Mouse (Mus musculus): Measurements from ENCODE around the gene Hs3st5. TPM values are rescaled to one million over a fixed set of nuclear protein-coding genes. Genes with fewer than 3 reads are reported as not detected.
"Not testable (repeated sequence)": the region's sequence is repeated elsewhere in the genome, so short reads cannot be mapped to it uniquely, and the experiment has no call there.

The Hs3st5 gene
- polyA plus RNA-seq, 1 experiment from 2014 or later, result 2.9 TPM

GRCm38 (mm10) chr10:36546622-36547021 lies 40.0 kb downstream of the Hs3st5 start:
- no peaks in the 10 kb centered on the region for H3K27me3 ChIP-seq (ENCODE audit: control insufficient read depth, insufficient read depth, low read length)
- H3K36me3 ChIP-seq (ENCODE audit: control insufficient read depth, insufficient read depth, low read length), result no peaks in the 10 kb centered on the region
- 30% methylated on average over 2 of the region's 2 CpGs for WGBS
- no peaks in the 10 kb centered on the region for H3K4me1 ChIP-seq (ENCODE audit: control insufficient read depth, insufficient read depth, low read length)
- H3K9ac ChIP-seq (replicated peaks; ENCODE audit: low read depth, low read length), result no peak overlapping the region
- H3K4me3 ChIP-seq (ENCODE audit: low read depth, low read length), result no peak overlapping the region
- H3K4me2 ChIP-seq (replicated peaks; ENCODE audit: low read depth, low read length), result no peak overlapping the region
- ATAC-seq (ENCODE audit: insufficient number of reproducible peaks, insufficient read depth, low FRiP score, low read depth), result no peak
- no peak overlapping the region for H3K27ac ChIP-seq (ENCODE audit: low read length)
- H3K9me3 ChIP-seq (ENCODE audit: control insufficient read depth, low read depth, low read length), result no peaks in the 10 kb centered on the region

DNA sequence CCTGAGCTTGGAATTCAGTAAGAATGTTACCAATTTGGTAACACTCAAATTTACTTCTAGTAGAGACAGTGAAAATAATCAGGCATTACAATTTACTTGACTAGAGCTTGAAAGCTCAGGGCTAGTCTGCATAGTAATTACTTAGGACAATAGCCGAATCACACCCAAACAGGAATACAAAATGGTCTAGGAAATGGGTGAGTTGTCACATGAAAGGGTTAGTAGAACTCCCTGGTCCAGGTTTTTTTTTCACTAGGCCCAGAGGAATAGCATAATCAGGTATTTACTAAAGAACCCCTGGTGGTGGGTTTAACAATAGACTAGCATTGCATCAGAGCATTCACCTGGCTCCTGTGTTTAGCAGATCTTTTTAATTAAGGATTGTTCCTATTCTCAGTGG lies 41.1 kb downstream of the Hs3st5 start:
- not testable (repeated sequence) for H3K9me3 ChIP-seq (ENCODE audit: control insufficient read depth, low read depth, low read length); H3K27ac ChIP-seq (ENCODE audit: low read length); H3K4me1 ChIP-seq (ENCODE audit: control insufficient read depth, insufficient read depth, low read length); H3K4me3 ChIP-seq (ENCODE audit: low read depth, low read length); H3K27me3 ChIP-seq (ENCODE audit: control insufficient read depth, insufficient read depth, low read length); H3K4me2 ChIP-seq (replicated peaks; ENCODE audit: low read depth, low read length); ATAC-seq (ENCODE audit: insufficient number of reproducible peaks, insufficient read depth, low FRiP score, low read depth); H3K36me3 ChIP-seq (ENCODE audit: control insufficient read depth, insufficient read depth, low read length); H3K9ac ChIP-seq (replicated peaks; ENCODE audit: low read depth, low read length)
- 82% methylated on average over 1 of the region's 1 CpGs for WGBS

DNA sequence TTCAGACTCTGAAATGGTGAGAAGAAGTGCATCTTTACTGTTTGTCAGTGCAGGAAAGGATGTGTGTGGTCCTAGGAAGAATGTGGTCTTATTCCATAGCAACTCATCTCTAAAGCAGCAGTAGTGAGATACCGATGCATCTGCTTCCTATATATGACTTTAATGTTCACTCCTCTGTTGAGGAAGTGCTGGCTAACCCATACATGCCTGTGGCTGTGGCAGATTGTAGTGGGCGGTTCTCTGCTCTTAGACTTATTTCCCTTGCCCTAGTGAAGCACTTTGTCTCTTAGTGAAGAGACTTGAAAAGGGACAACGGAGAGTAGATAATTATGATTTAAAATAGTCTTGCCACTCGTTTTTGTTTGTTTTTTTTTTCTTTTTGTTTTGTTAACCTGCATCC lies 47.4 kb downstream of the Hs3st5 start:
- Histone ChIP-seq H3K4me1 (ENCODE audit: control insufficient read depth, insufficient read depth, low read length) (no peaks in the 10 kb centered on the region), H3K4me2 (replicated peaks; ENCODE audit: low read depth, low read length) (no peak overlapping the region), H3K9ac (replicated peaks; ENCODE audit: low read depth, low read length) (no peak overlapping the region), H3K27ac (ENCODE audit: low read length) (no peak overlapping the region), H3K9me3 (ENCODE audit: control insufficient read depth, low read depth, low read length) (no peaks in the 10 kb centered on the region), H3K27me3 (ENCODE audit: control insufficient read depth, insufficient read depth, low read length) (no peaks in the 10 kb centered on the region), H3K36me3 (ENCODE audit: control insufficient read depth, insufficient read depth, low read length) (no peaks in the 10 kb centered on the region), H3K4me3 (ENCODE audit: low read depth, low read length) (no peak overlapping the region)
- no peak for ATAC-seq (ENCODE audit: insufficient number of reproducible peaks, insufficient read depth, low FRiP score, low read depth)
- 69% methylated on average over 4 of the region's 4 CpGs for WGBS

GRCm38 (mm10) chr10:36554941-36555888 lies 48.6 kb downstream of the Hs3st5 start:
- no peak for ATAC-seq (ENCODE audit: insufficient number of reproducible peaks, insufficient read depth, low FRiP score, low read depth)
- H3K9me3 ChIP-seq (ENCODE audit: control insufficient read depth, low read depth, low read length), result no peaks in the 10 kb centered on the region
- no peaks in the 10 kb centered on the region for H3K4me1 ChIP-seq (ENCODE audit: control insufficient read depth, insufficient read depth, low read length)
- no peak overlapping the region for H3K4me2 ChIP-seq (replicated peaks; ENCODE audit: low read depth, low read length)
- no peak overlapping the region for H3K4me3 ChIP-seq (ENCODE audit: low read depth, low read length)
- no peak overlapping the region for H3K27ac ChIP-seq (ENCODE audit: low read length)
- WGBS, result 36% methylated on average over 6 of the region's 6 CpGs
- H3K27me3 ChIP-seq (ENCODE audit: control insufficient read depth, insufficient read depth, low read length), result no peaks in the 10 kb centered on the region
- no peaks in the 10 kb centered on the region for H3K36me3 ChIP-seq (ENCODE audit: control insufficient read depth, insufficient read depth, low read length)
- no peak overlapping the region for H3K9ac ChIP-seq (replicated peaks; ENCODE audit: low read depth, low read length)

DNA sequence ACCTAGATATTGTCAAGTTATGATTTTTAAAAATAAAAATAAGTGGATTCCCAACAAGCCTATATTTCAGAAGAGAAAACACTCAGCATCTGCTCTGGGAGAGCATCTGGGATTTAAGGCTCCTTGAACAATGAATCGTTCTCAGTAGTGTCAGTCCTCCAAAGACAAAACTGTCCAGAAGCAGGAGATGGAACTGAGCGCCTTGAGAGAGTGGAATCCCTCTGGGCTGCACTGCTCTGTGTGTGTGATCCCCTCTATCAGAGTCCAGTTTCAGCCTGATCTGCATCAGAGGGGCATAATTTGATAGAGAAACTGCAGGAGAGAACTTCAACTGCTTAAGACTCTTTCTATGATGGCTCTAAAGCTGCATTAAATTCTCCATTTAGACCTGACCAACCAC lies 49.5 kb downstream of the Hs3st5 start:
- Histone ChIP-seq H3K9ac (replicated peaks; ENCODE audit: low read depth, low read length) (no peak overlapping the region), H3K4me2 (replicated peaks; ENCODE audit: low read depth, low read length) (no peak overlapping the region), H3K4me1 (ENCODE audit: control insufficient read depth, insufficient read depth, low read length) (no peaks in the 10 kb centered on the region), H3K36me3 (ENCODE audit: control insufficient read depth, insufficient read depth, low read length) (no peaks in the 10 kb centered on the region), H3K9me3 (ENCODE audit: control insufficient read depth, low read depth, low read length) (no peaks in the 10 kb centered on the region), H3K4me3 (ENCODE audit: low read depth, low read length) (no peak overlapping the region), H3K27ac (ENCODE audit: low read length) (no peak overlapping the region), H3K27me3 (ENCODE audit: control insufficient read depth, insufficient read depth, low read length) (no peaks in the 10 kb centered on the region)
- no peak for ATAC-seq (ENCODE audit: insufficient number of reproducible peaks, insufficient read depth, low FRiP score, low read depth)
- WGBS, result 71% methylated on average over 2 of the region's 2 CpGs

GRCm38 (mm10) chr10:36557673-36558072 lies 51.1 kb downstream of the Hs3st5 start:
- Histone ChIP-seq H3K9me3 (ENCODE audit: control insufficient read depth, low read depth, low read length) (no peaks in the 10 kb centered on the region), H3K4me2 (replicated peaks; ENCODE audit: low read depth, low read length) (no peak overlapping the region), H3K9ac (replicated peaks; ENCODE audit: low read depth, low read length) (no peak overlapping the region), H3K4me3 (ENCODE audit: low read depth, low read length) (no peak overlapping the region), H3K27me3 (ENCODE audit: control insufficient read depth, insufficient read depth, low read length) (no peaks in the 10 kb centered on the region), H3K36me3 (ENCODE audit: control insufficient read depth, insufficient read depth, low read length) (no peaks in the 10 kb centered on the region), H3K4me1 (ENCODE audit: control insufficient read depth, insufficient read depth, low read length) (no peaks in the 10 kb centered on the region), H3K27ac (ENCODE audit: low read length) (no peak overlapping the region)
- 89% methylated on average over 6 of the region's 6 CpGs for WGBS
- no peak for ATAC-seq (ENCODE audit: insufficient number of reproducible peaks, insufficient read depth, low FRiP score, low read depth)

- H3K4me2 ChIP-seq (replicated peaks; ENCODE audit: low read depth, low read length), result no peak overlapping the region
- 85% methylated on average over 5 of the region's 5 CpGs for WGBS
- no peak for ATAC-seq (ENCODE audit: insufficient number of reproducible peaks, insufficient read depth, low FRiP score, low read depth)
These were observed 52.1 kb downstream of the Hs3st5 start for GRCm38 (mm10) chr10:36558736-36559135.

GRCm38 (mm10) chr10:36567258-36567657 lies 60.6 kb downstream of the Hs3st5 start:
- Histone ChIP-seq H3K27me3 (ENCODE audit: control insufficient read depth, insufficient read depth, low read length) (no peaks in the 10 kb centered on the region), H3K9me3 (ENCODE audit: control insufficient read depth, low read depth, low read length) (no peaks in the 10 kb centered on the region), H3K27ac (ENCODE audit: low read length) (no peak overlapping the region), H3K9ac (replicated peaks; ENCODE audit: low read depth, low read length) (no peak overlapping the region), H3K4me1 (ENCODE audit: control insufficient read depth, insufficient read depth, low read length) (no peaks in the 10 kb centered on the region), H3K36me3 (ENCODE audit: control insufficient read depth, insufficient read depth, low read length) (no peaks in the 10 kb centered on the region), H3K4me3 (ENCODE audit: low read depth, low read length) (no peak overlapping the region), H3K4me2 (replicated peaks; ENCODE audit: low read depth, low read length) (no peak overlapping the region)
- no peak for ATAC-seq (ENCODE audit: insufficient number of reproducible peaks, insufficient read depth, low FRiP score, low read depth)
- 34% methylated on average over 2 of the region's 2 CpGs for WGBS

More at GRCm38 (mm10) chr10:36558736-36559135, 52.1 kb downstream of the Hs3st5 start:
- H3K27ac ChIP-seq (ENCODE audit: low read length), result no peak overlapping the region
- H3K4me3 ChIP-seq (ENCODE audit: low read depth, low read length), result no peak overlapping the region
- no peaks in the 10 kb centered on the region for H3K4me1 ChIP-seq (ENCODE audit: control insufficient read depth, insufficient read depth, low read length)
- H3K27me3 ChIP-seq (ENCODE audit: control insufficient read depth, insufficient read depth, low read length), result no peaks in the 10 kb centered on the region
- H3K36me3 ChIP-seq (ENCODE audit: control insufficient read depth, insufficient read depth, low read length), result no peaks in the 10 kb centered on the region
- H3K9me3 ChIP-seq (ENCODE audit: control insufficient read depth, low read depth, low read length), result no peaks in the 10 kb centered on the region
- H3K9ac ChIP-seq (replicated peaks; ENCODE audit: low read depth, low read length), result no peak overlapping the region

Data from stomach, embryonic 14.5 days (tissue).